8 mouse cellular contexts compared by ENCODE assay signal in the genomic region with DNA sequence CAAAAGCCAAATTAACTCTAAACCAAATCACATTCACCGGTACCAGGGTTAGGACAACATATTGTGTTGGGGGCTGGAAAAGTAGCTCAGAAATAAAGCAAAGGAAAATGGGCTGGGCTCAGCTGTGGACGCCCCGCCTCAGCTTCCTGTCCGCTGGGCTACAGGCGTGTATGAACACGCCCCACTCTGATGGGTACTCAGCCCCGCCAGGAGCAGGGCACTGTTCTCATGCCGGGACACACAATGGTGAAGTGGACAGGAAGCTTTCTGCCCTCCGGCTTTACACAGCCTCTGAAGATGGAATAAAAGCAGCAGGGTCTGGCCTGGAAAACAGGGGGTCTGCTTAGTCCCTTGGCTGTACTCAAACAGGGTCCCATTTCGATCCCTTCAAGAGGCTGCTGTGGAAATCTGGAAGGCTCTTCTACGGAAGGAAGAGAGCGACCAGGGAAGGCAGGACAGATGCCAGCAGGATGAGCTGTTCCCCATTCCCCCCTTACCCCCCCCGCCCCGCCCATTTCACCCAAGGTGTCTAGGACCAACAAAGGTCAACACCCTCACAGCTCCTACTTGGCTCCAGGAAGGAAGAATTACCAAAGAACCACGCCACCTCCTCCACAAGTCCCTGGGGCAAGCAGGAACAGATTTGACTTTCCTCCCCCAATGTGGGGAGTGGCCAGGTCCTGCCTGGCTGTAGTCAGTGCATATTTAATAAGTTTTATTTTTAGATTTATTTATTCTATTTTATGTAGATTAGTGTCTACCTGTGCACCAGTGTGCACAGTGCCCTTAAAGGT. TPM values are rescaled to one million over a fixed set of nuclear protein-coding genes. Genes with fewer than 3 reads are reported as not detected.
A peak's percentile ranks its signal among the peaks of the same experiment; 100 is the strongest.
DNase-seq lines count a peak whose midpoint lies in the region; ATAC-seq lines count a peak whose summit lies in the region.

No protein-coding gene starts in this region.

- WGBS in embryonic facial prominence, embryonic 12.5 days, result 45% methylated on average over 15 of the region's 15 CpGs
- 45% methylated on average over 15 of the region's 15 CpGs for WGBS in kidney, embryonic 14.5 days

- peaks cover 48% of the 10 kb centered on the region for H3K4me1 ChIP-seq in embryonic facial prominence, embryonic 12.5 days
- H3K4me1 ChIP-seq in kidney, embryonic 14.5 days (ENCODE audit: control insufficient read depth, insufficient read depth, low read length), result peaks cover 73% of the 10 kb centered on the region

- DNase-seq in embryo, embryonic 11 days, result peak; percentile 60
- DNase-seq in embryo, embryonic 10.5 days (ENCODE audit: low spot score), result no peak
- DNase-seq in lung, postnatal 25 days (ENCODE audit: low spot score), result peak; percentile 74
- DNase-seq in MN1 (ENCODE audit: low spot score), result no peak
- DNase-seq in ovary, postnatal 14 days (ENCODE audit: low spot score), result no peak
- DNase-seq in testis, postnatal 14 days (ENCODE audit: low spot score), result no peak

- H3K9me3 ChIP-seq in embryonic facial prominence, embryonic 12.5 days, result no peaks in the 10 kb centered on the region
- H3K9me3 ChIP-seq in kidney, embryonic 14.5 days (ENCODE audit: control insufficient read depth, low read length), result no peaks in the 10 kb centered on the region

- no peak for ATAC-seq in embryonic facial prominence, embryonic 12.5 days (ENCODE audit: insufficient number of reproducible peaks, insufficient read depth, low FRiP score, low TSS enrichment)
- peak; percentile 50; the same call in 1 of the 2 replicates for ATAC-seq in kidney, embryonic 14.5 days (ENCODE audit: low FRiP score, low TSS enrichment)

- H3K4me3 ChIP-seq in embryonic facial prominence, embryonic 12.5 days, result no peak overlapping the region
- H3K4me3 ChIP-seq in kidney, embryonic 14.5 days (ENCODE audit: low read length), result no peak overlapping the region

- 0 out of 2 replicates have a peak overlapping the region, but pooled peaks have one; percentile 3 for H3K4me2 ChIP-seq in embryonic facial prominence, embryonic 12.5 days (replicated peaks)
- H3K4me2 ChIP-seq in kidney, embryonic 14.5 days (replicated peaks; ENCODE audit: low read depth, low read length), result peak overlapping the region; percentile 17

- peak overlapping the region; percentile 36; the same call in 1 of the 2 replicates for H3K27ac ChIP-seq in embryonic facial prominence, embryonic 12.5 days
- peak overlapping the region; percentile 62; the same call in 1 of the 2 replicates for H3K27ac ChIP-seq in kidney, embryonic 14.5 days (ENCODE audit: low read depth, low read length)

- H3K27me3 ChIP-seq in embryonic facial prominence, embryonic 12.5 days, result no peaks in the 10 kb centered on the region
- no peaks in the 10 kb centered on the region for H3K27me3 ChIP-seq in kidney, embryonic 14.5 days (ENCODE audit: control insufficient read depth, insufficient read depth, low read length)

- no peaks in the 10 kb centered on the region for H3K36me3 ChIP-seq in embryonic facial prominence, embryonic 12.5 days
- H3K36me3 ChIP-seq in kidney, embryonic 14.5 days (ENCODE audit: control insufficient read depth, insufficient read depth, low read length), result 0 out of 2 replicates have a peak, but pooled peaks cover 2% of the 10 kb centered on the region

- no peak overlapping the region for H3K9ac ChIP-seq in embryonic facial prominence, embryonic 12.5 days
- H3K9ac ChIP-seq in kidney, embryonic 14.5 days (ENCODE audit: low read depth, low read length), result peak overlapping the region; percentile 25; the same call in 1 of the 2 replicates

RNA-seq across cellular contexts. Expression of gene Ptk7, which starts 19.4 kb away (rescaled TPM):
- 130 and 134 TPM in 2 replicates for polyA plus RNA-seq in embryonic facial prominence, embryonic 12.5 days (2016; fragmentation: Nextera tagmentation; extraction: Ambion mirVana)
- polyA plus RNA-seq in kidney, embryonic 14.5 days (2014; fragmentation: Nextera tagmentation; extraction: Ambion mirVana), result 58.5 and 64.1 TPM in 2 replicates

RNA-seq across cellular contexts. Expression of gene Klc4, which starts 35.9 kb away (rescaled TPM):
- 28.5 and 29.8 TPM in 2 replicates for polyA plus RNA-seq in embryonic facial prominence, embryonic 12.5 days (2016; fragmentation: Nextera tagmentation; extraction: Ambion mirVana)
- polyA plus RNA-seq in kidney, embryonic 14.5 days (2014; fragmentation: Nextera tagmentation; extraction: Ambion mirVana), result 22.0 and 31.5 TPM in 2 replicates

RNA-seq across cellular contexts. Expression of gene Mrpl2, which starts 36.1 kb away (rescaled TPM):
- 98.1 and 102 TPM in 2 replicates for polyA plus RNA-seq in embryonic facial prominence, embryonic 12.5 days (2016; fragmentation: Nextera tagmentation; extraction: Ambion mirVana)
- polyA plus RNA-seq in kidney, embryonic 14.5 days (2014; fragmentation: Nextera tagmentation; extraction: Ambion mirVana), result 121 and 141 TPM in 2 replicates

RNA-seq across cellular contexts. Expression of gene Cul7, which starts 40.2 kb away (rescaled TPM):
- 57.3 and 61.1 TPM in 2 replicates for polyA plus RNA-seq in embryonic facial prominence, embryonic 12.5 days (2016; fragmentation: Nextera tagmentation; extraction: Ambion mirVana)
- 40.7 and 42.6 TPM in 2 replicates for polyA plus RNA-seq in kidney, embryonic 14.5 days (2014; fragmentation: Nextera tagmentation; extraction: Ambion mirVana)

RNA-seq across cellular contexts. Expression of gene Srf, which starts 53.9 kb away (rescaled TPM):
- 10.5 and 12.0 TPM in 2 replicates for polyA plus RNA-seq in embryonic facial prominence, embryonic 12.5 days (2016; fragmentation: Nextera tagmentation; extraction: Ambion mirVana)
- polyA plus RNA-seq in kidney, embryonic 14.5 days (2014; fragmentation: Nextera tagmentation; extraction: Ambion mirVana), result 10.3 and 12.8 TPM in 2 replicates

Comparison
In these comparisons a context has a peak if more than half of its experiments do, and no peak if none do; other contexts are left out.
1. DNase-seq: peak in embryo, embryonic 11 days (single experiment) and lung, postnatal 25 days (single experiment); none in embryo, embryonic 10.5 days (single experiment), MN1 (single experiment), ovary, postnatal 14 days (single experiment) and testis, postnatal 14 days (single experiment).